Mouse (Mus musculus) CH12.LX (cell line): ENCODE results near the gene Psmb9.

ENCODE experiments used
- CTCF ChIP-seq, 2 experiments: IDR thresholded peaks in 1 of 2; conservative IDR thresholded peaks in 1 of 2; 2 replicates each; pipeline ENCODE4 v1.5.1; 2011 to 2012; ENCODE audit warnings: low read depth in 2 of 2, low read length in 2 of 2, improper control_type of control experiment in 1 of 2, inconsistent platforms in 1 of 2, mild to moderate bottlenecking in 1 of 2, moderate library complexity in 1 of 2
- POLR2A ChIP-seq: IDR thresholded peaks from 2 replicates; pipeline ENCODE4 v1.6.1; 2011; ENCODE audit warnings: low read depth, mild to moderate bottlenecking, improper control_type of control experiment, low read length
- TCF12 ChIP-seq: IDR thresholded peaks from 2 replicates; pipeline ENCODE4 v1.6.1; 2014; ENCODE audit warnings: low read depth, mild to moderate bottlenecking, inconsistent platforms, low read length, improper control_type of control experiment

GRCm38 (mm10) chr17:34225426-34225825, 37.9 kb upstream of the Psmb9 start:
- TF ChIP-seq POLR2A = no peak
- no peak for TF ChIP-seq CTCF (conservative IDR thresholded peaks at IDR 0.05 in 1 of 2, IDR thresholded peaks at IDR 0.05 in 1 of 2; ENCODE audit: low read depth in 2 of 2, low read length in 2 of 2)
- TF ChIP-seq TCF12 = no peak
